Mouse (Mus musculus) lung, postnatal 25 days (tissue): ENCODE results near the gene 1700021F07Rik.

Source experiments
- DNase-seq: peaks from one replicate; pipeline ENCODE4 v3.0.0; 2022; ENCODE audit warnings: low spot score

1700021F07Rik gene

DNA sequence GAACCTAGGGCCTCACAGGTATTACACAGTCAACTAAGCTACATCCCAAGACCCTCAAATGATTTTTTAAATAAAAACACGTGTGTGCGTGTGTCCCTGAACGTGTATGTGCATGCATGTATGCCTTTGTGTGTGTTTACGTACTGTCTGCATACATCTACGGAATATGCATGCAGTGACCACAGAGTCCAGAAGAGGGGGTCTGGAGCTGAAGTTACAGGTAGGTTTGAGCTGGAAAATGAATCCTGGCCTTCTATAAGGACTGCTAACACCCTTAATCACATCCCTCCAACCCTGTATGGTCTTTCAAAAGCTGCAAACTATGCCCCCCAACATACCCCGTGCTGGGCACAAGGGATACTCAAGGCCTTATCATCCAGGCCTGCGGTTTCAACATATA lies 41.0 kb downstream of the 1700021F07Rik start:
- DNase-seq, result no peak

DNA sequence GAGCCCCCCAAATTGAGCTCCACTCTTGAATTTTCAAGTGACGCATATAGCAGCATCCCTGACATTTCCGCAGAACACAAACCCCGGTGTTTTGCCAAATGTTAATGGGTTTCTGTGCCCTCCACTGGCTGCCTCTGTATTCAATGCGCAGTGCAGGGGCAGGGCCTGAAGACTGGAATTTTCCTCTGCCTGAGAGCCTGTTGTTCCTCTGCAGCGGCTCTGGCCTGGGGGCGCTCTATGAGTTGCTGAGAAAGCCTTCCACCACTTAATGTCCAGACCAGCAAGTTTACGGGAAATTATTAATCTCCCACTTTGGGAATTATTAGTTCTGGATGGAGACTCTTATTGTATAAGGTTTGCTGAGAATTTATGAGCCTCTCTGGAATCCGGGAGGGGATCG lies 41.8 kb downstream of the 1700021F07Rik start:
- no peak for DNase-seq
